Mouse (Mus musculus): ENCODE data around the gene Gm20431. TPM values are rescaled to one million over a fixed set of nuclear protein-coding genes. Genes with fewer than 3 reads are reported as not detected.

The Gm20431 gene
- polyA plus RNA-seq, 2 experiments from 2014 or later = not detected

DNA sequence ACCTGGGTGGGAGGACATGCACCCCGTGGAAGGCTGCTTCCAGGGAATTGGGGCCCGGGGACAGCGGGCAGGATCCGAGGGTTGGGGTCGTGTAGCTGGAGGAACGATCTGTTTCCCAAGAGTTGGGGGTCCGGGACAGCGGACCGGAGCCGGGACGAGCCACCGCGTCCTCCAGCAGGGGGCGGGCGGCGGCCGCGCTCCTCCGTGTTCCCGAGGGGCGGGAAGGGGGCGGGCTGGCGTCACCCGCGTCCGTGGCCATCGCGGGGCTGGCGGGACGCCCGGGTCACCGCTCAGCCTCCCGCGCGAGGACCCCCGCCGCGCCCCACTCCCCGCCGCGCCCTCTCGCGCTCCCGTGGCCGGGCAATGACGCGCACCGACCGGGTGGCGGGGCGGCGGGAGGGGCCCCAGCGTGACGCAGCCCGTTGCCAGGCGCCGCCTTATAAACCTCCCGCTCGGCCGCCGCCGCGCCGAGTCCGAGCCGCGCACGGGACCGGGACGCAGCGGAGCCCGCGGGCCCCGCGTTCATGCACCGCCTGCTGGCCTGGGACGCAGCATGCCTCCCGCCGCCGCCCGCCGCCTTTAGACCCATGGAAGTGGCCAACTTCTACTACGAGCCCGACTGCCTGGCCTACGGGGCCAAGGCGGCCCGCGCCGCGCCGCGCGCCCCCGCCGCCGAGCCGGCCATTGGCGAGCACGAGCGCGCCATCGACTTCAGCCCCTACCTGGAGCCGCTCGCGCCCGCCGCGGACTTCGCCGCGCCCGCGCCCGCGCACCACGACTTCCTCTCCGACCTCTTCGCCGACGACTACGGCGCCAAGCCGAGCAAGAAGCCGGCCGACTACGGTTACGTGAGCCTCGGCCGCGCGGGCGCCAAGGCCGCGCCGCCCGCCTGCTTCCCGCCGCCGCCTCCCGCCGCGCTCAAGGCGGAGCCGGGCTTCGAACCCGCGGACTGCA is 27.5 kb upstream of the Gm20431 start, which contains the start of gene Cebpb:
Gene Cebpb, plus strand, starts transcription at position 418 of the 954 bp plus-strand sequence.
- ATAC-seq = peak; percentile 54

DNA sequence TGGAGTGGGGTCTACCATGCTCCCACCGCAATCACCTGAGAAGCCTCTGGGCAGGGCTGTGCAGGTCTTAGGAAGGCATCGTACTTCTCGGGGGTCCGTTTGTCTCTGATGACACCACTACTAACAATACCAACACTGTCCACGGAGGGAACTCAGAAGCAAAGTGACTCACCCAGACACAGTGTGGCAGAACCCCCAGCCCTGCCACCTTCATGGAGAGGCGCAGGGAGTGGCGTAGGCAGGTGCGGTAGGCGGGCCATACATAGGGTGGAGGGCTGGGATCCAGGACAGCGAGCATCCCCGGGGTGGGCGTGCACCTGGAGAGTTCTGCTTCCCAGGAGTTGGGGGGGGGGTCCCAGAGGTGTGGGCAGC is 26.8 kb upstream of the Gm20431 start:
- no peak for ATAC-seq

DNA sequence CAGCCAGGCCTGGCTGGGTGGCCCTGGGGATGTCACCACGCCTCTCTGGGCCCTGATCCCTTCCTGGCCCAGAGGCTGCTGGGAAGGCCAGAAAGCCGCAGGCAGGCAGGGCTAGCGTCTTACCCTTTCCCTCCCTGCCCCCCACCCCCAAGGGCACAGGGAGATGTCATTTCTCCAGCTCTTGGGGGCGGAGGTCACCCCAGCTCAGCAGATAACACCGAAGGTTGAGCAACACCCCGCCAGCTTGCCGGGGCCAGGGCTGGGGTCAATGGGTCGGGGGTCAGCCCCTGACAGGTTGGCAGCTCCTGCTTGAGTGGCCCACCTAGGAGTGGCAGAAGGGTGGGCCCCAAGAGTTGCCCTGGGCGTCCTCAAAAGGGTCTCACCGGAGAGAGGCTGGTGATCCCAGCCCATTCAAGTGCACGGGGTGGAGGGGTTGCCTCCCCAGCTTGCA is 26.4 kb upstream of the Gm20431 start:
- ATAC-seq = no peak

DNA sequence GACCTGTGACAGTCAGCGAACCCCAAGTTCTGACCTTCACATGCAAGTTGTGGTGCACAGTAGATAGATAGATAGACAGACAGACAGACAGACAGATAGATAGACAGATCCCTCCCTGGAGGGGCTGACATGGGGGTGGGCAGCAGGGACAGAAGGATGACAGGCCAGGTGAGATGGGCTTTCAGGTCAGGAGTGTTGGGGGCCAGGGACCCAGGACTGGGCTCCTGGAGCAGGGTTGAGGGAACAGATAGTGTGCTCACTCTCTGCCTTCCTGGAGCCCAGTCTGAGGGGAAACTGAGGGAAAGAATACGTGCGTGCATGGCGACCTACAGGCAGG is 25.9 kb upstream of the Gm20431 start:
- no peak for ATAC-seq

DNA sequence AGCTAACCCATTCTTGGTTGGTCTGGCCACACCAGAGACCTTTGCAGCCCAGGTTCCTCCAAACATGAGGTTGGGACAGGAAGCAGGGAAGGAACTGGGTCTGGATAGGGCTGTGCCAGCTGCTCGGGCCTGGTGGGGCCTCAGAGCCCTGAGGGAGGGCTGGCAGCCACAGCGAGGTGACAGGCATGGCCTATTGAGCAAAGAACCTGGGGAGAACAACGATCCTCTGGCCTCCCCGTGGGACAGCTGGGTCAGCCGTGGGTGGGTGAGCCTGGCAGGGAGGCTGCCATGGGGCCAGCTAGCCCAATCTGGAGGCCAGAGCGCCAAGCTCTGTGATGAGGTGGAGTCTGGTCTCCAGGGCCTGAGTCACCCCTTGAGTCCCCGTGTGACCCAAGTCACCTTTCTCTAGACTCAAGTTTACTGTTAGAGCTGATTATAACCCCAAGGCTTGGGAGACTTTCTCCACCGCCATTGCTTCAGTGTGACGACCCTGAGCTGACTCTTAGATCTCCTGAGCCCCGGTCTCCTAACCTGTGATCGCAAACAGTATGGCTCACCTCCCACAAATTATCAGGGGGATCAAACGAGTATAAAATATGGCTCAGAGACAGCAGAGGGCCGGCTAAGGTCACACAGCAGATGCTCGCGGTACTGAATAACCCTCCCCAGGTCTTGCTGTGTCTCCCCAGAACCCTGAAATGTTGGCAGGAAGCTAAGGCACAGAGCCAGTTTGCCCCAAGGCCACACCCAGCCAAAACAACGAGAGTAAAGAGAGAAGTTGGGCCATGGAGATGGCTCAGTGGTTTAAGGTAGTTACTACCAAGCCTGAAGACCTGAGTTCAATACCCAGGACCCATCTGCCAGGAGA is 25.3 kb upstream of the Gm20431 start:
- ATAC-seq = no peak

DNA sequence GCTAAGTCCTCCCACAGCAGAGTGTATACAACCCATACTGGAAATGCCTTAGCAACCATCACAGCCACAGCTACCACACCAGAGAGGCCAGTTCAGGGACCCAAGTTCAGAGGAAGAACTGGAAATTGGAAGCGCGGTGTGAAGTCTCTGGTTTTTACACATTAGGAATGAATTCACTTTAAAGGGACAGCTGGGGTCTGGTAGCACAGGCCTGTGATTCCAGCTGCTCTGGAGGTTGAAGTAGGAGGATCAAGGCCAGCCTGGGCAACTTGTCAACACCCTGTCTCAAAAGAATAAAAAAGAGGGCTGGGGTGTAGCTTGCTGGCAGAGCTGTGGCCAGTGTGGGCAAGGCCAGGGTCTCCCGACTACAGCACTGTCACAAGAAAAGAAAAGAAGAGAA is 24.6 kb upstream of the Gm20431 start:
- no peak for ATAC-seq

DNA sequence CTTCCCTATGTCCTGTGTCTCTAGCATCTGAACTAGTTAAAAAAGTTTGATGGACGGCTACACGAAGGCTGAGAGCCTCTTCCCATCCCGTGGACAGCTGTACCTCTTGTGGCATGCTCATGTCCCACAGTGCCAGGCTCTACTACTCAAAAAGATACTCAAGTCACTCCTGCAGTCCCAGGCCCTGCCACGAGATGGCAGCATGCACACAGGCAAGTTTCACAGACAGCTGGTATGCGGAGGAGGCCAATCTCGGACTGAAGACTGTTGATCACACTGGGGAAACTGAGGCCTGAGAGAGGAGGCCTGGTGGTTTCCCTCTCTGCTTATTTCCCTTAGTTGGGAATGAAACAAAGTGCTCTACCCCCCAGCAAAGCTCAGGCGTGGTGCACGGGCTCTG is 23.8 kb upstream of the Gm20431 start:
- peak; percentile 22 for ATAC-seq

DNA sequence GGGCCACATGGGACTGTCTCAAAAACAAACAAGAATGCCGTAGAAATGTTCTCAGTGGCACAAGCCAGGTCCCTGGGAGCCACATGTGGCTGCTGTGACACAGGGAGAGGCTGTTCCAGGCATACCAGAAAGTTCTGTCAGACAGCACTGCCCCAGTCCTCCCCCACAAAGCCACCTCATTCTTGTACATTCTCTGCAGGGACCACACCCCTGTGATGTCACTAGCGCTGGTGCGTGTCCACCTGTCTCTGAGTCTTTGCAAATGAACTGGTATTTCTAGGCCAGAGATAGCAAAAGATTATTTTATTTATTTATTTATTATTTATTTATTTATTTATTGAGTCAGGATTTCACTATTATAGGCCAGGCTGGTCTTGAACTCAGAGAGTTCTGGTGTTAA is 22.4 kb upstream of the Gm20431 start:
- ATAC-seq = no peak

DNA sequence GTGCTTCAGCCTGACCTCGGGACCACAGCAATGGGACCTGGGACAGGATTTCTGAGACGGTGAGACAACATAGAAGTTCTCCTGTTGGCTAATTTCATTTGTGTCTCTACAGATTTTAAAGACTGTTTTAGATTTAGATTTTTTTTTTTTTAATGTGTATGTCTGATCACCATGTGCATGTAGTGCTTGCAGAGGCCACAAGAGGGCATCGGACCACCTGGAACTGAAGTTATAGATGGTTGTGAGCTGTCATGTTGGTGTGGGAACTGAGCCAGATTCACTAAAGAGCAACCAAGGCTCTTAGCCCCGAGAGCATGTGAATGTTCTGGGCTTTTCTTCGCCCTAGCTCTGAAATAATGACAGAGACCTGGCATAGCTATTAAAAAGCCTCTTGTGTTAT is 19.4 kb upstream of the Gm20431 start:
- ATAC-seq = peak; percentile 32

DNA sequence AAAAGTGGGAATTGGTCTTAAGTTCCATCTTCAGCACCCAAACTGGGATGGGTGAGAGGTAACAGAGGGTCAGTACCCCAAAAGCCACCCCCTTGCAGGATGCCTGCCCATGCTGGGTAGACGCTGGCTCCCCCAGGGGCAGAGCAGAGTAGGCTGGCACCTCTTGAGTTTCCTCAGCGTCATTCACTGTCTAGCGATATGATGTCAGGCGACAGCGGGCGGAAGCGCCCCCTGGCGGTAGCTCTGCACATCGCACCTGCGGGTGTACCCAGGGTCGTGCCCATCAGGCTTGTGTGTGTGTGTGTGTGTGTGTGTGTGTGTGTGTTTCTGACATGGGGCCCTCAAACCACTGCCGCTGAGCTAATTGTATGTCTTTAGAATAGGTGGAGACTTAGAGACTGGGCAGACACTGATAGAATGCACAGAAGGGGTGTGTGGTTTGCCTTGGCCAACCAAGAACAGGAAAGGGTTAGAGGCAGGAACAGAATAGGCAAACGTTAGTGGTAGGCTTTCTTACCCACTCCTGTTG is 18.7 kb upstream of the Gm20431 start:
- ATAC-seq = peak; percentile 90

DNA sequence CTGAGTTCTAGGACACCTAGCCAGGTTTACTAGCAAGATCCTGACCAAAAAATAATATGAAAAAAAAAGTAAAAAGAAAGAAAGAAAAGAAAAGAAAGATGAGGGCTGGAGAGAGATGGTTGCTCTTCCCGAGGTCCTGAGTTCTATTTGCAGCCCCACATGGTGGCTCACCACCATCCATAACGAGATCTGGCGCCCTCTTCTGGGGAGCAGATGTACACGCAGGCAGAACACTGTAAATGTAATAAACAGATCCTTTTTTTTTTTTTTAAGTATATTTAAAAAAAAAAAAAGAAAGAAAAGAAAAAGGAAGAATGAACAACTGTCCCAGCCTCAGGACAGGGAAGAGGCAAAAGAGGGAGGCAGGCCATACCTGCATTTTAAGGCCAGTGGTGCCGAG is 17.3 kb upstream of the Gm20431 start:
- no peak for ATAC-seq

DNA sequence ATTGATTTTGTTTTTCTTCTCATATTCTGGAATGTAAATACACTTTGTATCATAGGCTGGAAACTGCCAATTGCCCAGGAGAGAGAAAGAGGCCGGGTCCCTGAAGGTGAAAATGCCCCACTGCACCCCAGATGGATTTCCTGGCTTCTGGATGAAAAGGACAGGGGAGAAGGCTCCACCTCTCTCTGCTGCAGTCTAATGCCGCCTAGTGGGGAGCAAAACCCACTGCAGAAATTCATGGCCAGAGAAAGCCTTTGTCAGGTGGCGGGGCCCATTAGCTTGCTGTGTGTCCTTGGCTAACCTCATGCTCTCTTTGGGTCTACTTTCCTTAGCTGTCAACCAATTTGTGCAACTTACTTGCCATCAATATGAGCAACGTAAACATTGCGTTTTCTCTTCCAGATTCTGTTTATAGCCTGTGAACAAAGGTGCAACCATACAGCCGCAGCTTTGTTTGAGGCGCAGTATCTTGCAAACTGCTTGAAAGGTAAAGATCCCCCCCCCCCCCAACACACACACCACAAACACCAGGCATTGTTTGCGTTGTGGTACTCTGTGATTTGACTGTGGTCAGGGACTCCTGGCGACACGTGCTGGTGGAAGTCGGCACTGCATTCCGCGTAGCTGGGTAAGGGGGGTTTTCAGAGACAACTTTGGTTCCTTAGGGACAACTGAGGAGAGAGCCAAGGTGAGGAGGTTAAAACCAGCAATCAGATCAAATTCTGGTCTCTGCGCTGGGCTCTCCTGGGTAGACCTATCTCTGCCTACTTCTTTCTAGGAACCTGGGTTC is 14.0 kb upstream of the Gm20431 start:
- peak; percentile 34 for ATAC-seq

DNA sequence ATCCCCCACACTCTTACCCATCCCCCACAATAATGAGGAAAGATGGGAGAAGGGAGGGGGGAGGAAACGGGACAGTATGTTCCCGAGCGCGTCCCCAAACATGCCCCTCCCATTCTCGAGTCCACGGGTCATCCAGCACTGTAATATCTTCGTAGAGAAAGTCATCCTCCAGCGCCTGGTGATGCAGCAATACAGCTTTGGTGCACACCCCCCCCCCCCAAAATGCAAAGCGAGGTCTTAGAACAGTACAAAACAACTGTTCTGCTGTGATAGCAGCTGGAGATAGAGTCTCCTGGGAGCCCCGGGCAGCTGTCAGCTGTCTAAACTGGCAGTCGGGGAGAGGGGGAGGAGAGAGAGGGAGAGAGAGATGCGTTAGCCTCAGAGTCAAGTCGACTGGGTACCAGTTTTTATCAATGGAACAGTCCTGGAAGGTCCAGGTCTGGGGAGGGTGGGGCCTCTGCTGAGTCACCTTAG is 11.0 kb upstream of the Gm20431 start:
- ATAC-seq = no peak

DNA sequence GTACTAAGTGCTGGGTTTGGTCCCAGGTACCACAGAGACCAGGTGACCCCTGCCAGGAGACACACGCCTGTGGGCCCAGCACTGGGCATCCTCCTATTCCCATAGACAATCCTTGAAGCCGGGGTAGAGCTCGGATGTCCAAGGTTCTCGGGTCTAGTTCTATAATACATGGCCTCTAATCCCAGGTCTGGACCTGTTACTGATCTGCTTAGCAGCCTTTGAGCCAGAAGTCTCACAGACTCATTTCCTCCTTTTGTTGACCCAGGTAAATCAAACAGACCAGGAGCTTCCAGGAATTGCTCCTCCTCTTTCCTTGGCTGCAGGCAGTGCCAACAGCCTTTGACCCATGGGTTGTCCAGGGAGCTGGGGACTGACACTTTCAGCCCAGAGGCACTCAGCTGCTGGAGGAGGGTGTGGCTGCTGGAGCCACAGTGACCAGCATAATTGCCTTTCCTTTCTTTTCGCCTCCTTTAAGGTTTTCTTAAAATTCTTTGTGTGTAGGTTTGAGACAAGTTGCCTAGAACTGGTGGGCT is 9.9 kb upstream of the Gm20431 start:
- ATAC-seq = no peak

DNA sequence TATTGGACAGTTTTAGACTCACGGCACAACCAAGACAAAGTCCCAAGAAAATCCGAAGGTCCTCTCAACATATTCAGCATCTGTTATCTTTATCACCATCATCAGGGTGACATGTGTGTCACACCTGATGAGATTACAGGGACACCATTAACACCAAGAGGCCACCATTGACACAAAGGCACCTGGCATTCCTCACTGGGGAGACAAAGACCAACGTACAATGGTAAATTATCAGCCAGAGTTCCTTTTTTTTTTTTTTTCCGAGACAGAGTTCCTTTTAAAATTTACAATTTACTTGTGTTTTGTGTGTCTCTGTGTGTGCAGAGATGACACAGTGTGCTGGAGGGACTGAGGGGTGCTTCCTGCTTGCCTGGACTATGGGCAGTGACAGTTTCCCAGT is 8.1 kb upstream of the Gm20431 start:
- ATAC-seq = no peak

DNA sequence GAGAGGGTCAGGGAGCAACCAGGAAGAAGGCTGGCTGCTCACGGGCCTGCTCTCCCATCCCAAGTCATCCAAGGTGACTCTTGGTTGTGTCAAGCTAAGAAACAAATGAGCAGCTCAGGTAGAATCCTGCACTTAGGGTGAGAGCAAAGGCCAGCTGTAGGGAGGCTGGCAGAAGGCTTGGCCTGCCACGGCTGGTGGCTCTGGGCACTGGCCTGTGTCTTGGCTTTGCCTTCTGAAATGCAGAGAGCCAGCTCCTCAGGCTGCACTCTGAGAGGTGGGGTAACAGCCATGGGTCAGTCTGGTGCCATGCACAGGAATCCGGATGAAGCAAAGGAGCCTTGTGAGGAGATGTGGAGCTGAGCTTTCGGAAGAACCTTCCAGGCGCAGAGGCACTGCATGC is 7.1 kb upstream of the Gm20431 start:
- no peak for ATAC-seq

DNA sequence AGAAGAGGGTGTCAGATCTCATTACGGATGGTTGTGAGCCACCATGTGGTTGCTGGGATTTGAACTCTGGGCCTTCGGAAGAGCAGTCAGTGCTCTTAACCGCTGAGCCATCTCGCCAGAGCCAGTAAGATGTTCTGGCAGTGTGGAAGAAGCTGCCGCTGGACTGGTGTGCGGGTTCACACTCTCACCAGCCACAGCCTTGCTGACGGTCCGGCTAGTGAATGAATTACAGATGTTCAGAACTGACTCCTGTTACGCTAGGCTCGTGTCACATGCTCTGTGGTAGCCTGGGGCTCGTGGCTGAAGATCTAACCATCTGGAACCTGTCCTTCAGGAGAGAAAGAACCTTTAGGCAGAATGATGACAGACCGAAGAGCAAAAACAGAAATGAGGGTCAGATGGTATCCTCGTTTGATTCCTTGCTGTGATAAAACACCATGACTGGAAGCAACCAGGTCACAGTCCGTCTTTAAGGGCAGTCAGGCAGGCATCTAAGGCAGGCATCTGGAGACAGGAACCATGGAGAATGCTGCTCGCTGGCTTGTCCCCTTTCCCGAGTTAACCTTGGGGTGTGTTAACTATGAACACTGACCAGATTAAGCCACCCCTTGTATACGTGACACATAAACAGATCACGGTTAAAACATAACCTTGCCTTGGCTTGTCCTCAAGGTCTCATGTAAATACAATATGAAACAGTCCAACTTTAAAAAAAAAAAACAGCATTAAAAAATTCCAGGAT is 4.8 kb upstream of the Gm20431 start:
- no peak for ATAC-seq

DNA sequence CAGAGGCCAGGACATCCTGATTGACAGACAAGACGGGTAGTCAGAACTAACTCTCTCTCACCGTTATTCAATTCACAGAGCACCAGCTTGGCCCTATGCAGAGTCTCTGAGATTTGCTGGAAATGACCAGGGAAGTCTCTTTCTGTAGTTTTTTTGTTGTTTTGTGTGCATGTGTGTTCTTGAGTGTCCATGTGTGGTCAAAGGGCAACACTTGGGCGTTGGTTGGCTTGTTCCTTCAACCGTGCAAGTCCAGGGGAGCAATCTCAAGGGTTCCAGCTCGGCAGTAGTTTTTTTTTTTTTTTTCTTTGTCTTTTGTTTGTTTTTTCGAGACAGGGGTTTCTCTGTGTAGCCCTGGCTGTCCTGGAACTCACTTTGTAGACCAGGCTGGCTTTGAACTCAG is 1.4 kb upstream of the Gm20431 start:
- ATAC-seq = no peak

DNA sequence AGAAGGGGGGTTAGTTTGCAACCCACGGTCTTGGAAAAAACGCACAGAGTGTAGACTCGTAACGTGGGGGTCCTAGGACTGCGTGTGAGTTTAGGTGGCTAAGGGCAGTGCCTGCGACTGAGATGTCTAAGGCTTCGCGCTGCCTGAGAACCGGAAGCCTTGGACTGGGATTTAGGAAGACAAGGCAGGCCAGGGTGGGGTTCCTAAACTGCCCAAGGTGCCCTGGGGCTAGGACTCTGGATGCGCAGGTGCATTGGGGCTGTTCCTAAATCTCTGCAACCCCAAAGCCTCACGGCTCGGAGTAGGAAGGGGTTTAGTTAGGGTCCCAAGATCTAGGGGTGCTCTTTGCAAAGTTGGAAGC is 705 bp downstream of the Gm20431 start:
- ATAC-seq = no peak

DNA sequence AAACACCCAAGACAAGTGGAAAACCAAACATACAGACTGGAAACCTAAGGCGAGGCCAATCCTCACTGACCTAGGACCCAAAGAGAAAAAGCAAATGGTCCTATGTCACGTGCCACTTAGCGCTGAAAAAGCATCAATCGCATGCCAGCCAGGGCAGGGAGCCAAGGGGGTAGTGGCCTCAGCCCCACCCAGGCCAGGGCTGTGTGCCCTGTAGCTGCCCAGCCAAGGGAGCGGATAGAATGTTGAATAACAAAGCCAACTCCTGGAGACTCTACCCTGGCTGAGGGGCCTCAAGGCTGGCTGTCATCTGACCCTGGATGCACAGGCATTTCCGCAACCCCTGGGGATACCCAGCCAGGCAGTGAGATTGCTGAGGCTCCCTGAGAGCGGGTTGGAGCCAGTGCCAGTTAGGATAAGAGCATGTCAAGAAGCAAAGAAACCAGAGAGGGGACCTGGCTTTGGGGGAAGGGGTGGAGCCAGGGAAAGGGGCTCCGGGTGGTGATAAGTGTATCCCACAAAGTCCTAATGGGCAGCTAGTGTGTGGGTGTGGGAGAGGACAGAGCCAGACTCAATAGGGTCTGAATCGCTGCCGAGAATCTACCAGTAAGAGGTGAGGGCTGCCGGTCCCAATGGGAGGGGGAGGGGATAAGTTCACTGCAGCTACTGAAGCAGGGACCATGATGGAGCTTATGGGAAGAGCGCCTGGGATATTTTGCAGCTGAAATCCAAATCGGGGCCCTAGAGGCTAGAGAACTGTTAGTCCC is 1.3 kb downstream of the Gm20431 start:
- ATAC-seq = no peak

All from CD4-positive, CD25-positive, alpha-beta regulatory T cell, adult 4 months (primary cell).